Mouse (Mus musculus): ENCODE measurements around the gene Gm12216. TPM values are rescaled to one million over a fixed set of nuclear protein-coding genes. Genes with fewer than 3 reads are reported as not detected.

Gene Gm12216
- polyA plus RNA-seq (2012; rRNA removed) = 0.37 and 0.72 TPM in 2 replicates

GRCm38 (mm10) chr11:53858761-53859580, at the start of gene Gm12216:
Gene Gm12216 (minus strand): TSS chr11:53859256.

GRCm38 (mm10) chr11:53891505-53892451, 32.7 kb upstream of the Gm12216 start, which contains the start of gene Slc22a5:
Gene Slc22a5 (minus strand): TSS chr11:53891660.

GRCm38 (mm10) chr11:53773087-53773486, 86.0 kb downstream of the Gm12216 start, which contains the start of gene Gm17334:
Gene Gm17334 (minus strand): TSS chr11:53773187.

GRCm38 (mm10) chr11:53769760-53770124, 89.3 kb downstream of the Gm12216 start, which contains the start of gene Irf1:
Gene Irf1 (plus strand): TSS chr11:53770014.

Other genes starting within 250 kb of the Gm12216 start
- 0.18 and 0.30 TPM in 2 replicates for gene Il4, start 240.6 kb downstream of the Gm12216 start, polyA plus RNA-seq (2012; rRNA removed)
- gene Il13, start 224.6 kb downstream of the Gm12216 start, polyA plus RNA-seq (2012; rRNA removed) = not detected in 2 replicates
- 3.2 TPM in 2 replicates for gene Rad50, start 151.9 kb downstream of the Gm12216 start, polyA plus RNA-seq (2012; rRNA removed)
- not detected in 2 replicates for gene Il5, start 138.5 kb downstream of the Gm12216 start, polyA plus RNA-seq (2012; rRNA removed)
- 24.6 and 28.0 TPM in 2 replicates for gene Irf1, start 89.2 kb downstream of the Gm12216 start, polyA plus RNA-seq (2012; rRNA removed)
- not detected in 2 replicates for gene Gm17334, start 86.1 kb downstream of the Gm12216 start, polyA plus RNA-seq (2012; rRNA removed)
- gene Slc22a5, start 32.4 kb upstream of the Gm12216 start, polyA plus RNA-seq (2012; rRNA removed) = 4.1 and 4.2 TPM in 2 replicates
- 1.3 and 1.6 TPM in 2 replicates for gene Slc22a21, start 121.1 kb upstream of the Gm12216 start, polyA plus RNA-seq (2012; rRNA removed)
- 9.0 and 9.1 TPM in 2 replicates for gene Slc22a4, start 168.8 kb upstream of the Gm12216 start, polyA plus RNA-seq (2012; rRNA removed)
- gene Pdlim4, start 209.8 kb upstream of the Gm12216 start, polyA plus RNA-seq (2012; rRNA removed) = 3.1 and 3.9 TPM in 2 replicates
- gene P4ha2, start 240.8 kb upstream of the Gm12216 start, polyA plus RNA-seq (2012; rRNA removed) = 9.5 and 10.2 TPM in 2 replicates